Mouse (Mus musculus) liver, embryonic 16.5 days (tissue): ENCODE measurements around the gene Serpinf2. TPM values are rescaled to one million over a fixed set of nuclear protein-coding genes. Genes with fewer than 3 reads are reported as not detected.
A peak's percentile ranks its signal among the peaks of the same experiment; 100 is the strongest.

Source experiments
- ATAC-seq: fragments of 200-750 bp; cut with Nextera tagmentation; 2 replicates; pipeline ENCODE4 v1.8.0; 2017; ENCODE audit warnings: low read depth, mild to moderate bottlenecking, moderate number of reproducible peaks, moderate library complexity
- H3K27ac ChIP-seq: fragments of 300-500 bp; sonication (generic); 2 replicates; pipeline ENCODE4 v1.5.1; 2014; ENCODE audit warnings: mild to moderate bottlenecking, low read length
- H3K27me3 ChIP-seq: fragments of 300-500 bp; sonication (generic); 2 replicates; pipeline ENCODE4 v1.6.1; 2014; ENCODE audit warnings: low read depth, low read length, mixed read lengths; ENCODE audit not compliant: control insufficient read depth, insufficient read depth
- H3K36me3 ChIP-seq: fragments of 300-500 bp; sonication (generic); 2 replicates; pipeline ENCODE4 v1.6.1; 2014; ENCODE audit warnings: mild to moderate bottlenecking; ENCODE audit not compliant: control insufficient read depth, insufficient read depth
- H3K4me1 ChIP-seq: fragments of 300-500 bp; sonication (generic); 2 replicates; pipeline ENCODE4 v1.6.1; 2014; ENCODE audit warnings: low read depth, low read length, mixed read lengths; ENCODE audit not compliant: control insufficient read depth
- H3K4me2 ChIP-seq: fragments of 300-500 bp; sonication (generic); 2 replicates; pipeline ENCODE4 v1.6.1; 2014; ENCODE audit warnings: low read depth, low read length, mixed read lengths
- H3K4me3 ChIP-seq: fragments of 300-500 bp; sonication (generic); 2 replicates; pipeline ENCODE4 v1.5.1; 2014; ENCODE audit warnings: low read depth, mild to moderate bottlenecking, low read length
- H3K9ac ChIP-seq: fragments of 300-500 bp; sonication (generic); 2 replicates; pipeline ENCODE4 v1.6.1; 2014; ENCODE audit warnings: low read depth, low read length
- H3K9me3 ChIP-seq: fragments of 300-500 bp; sonication (generic); replicated peaks from 2 replicates; pipeline ENCODE4 v1.6.1; 2016; ENCODE audit warnings: low read length; ENCODE audit not compliant: control insufficient read depth
- WGBS: fragments of 180-500 bp; shearing (Covaris S2); extraction: QIAGEN DNeasy Blood & Tissue Kit; methylation state at CpG from one replicate; pipeline ENCODE4 v1.1.7; 2014; ENCODE audit not compliant: insufficient replicate concordance; 5-methylcytosine and 5-hydroxymethylcytosine counted together
- polyA plus RNA-seq: library from polyadenylated mRNA; unstranded; fragments of >200 nt; fragmentation: Nextera tagmentation; extraction: Ambion mirVana; gene quantifications from 2 replicates; pipeline ENCODE4 v1.2.1, GENCODE M21; 2015

Gene Serpinf2
- polyA plus RNA-seq, 1 experiment from 2014 or later: 817 TPM

- Histone ChIP-seq H3K4me1 (no peaks in the 10 kb centered on the region), H3K9ac (no peak overlapping the region), H3K27ac (no peak overlapping the region), H3K9me3 (no peaks in the 10 kb centered on the region), H3K4me3 (no peak overlapping the region), H3K4me2 (no peak overlapping the region), H3K27me3 (no peaks in the 10 kb centered on the region), H3K36me3 (no peaks in the 10 kb centered on the region)
- WGBS: 61% methylated on average over 13 of the region's 13 CpGs
- no peak for ATAC-seq
Measured at GRCm38 (mm10) chr11:75415994-75416393, 23.4 kb downstream of the Serpinf2 start.

GRCm38 (mm10) chr11:75415096-75415495, 24.3 kb downstream of the Serpinf2 start:
- peak; percentile 41 for ATAC-seq
- 20% methylated on average over 7 of the region's 7 CpGs for WGBS
- H3K27ac ChIP-seq: no peak overlapping the region

GRCm38 (mm10) chr11:75410591-75410990, 28.8 kb downstream of the Serpinf2 start:
- Histone ChIP-seq H3K4me3 (no peak overlapping the region), H3K4me2 (no peak overlapping the region), H3K9me3 (no peaks in the 10 kb centered on the region), H3K36me3 (no peaks in the 10 kb centered on the region), H3K27ac (no peak overlapping the region), H3K27me3 (no peaks in the 10 kb centered on the region), H3K4me1 (no peaks in the 10 kb centered on the region; the same call in 1 of the 2 replicates), H3K9ac (no peak overlapping the region)
- no peak for ATAC-seq
- WGBS: 70% methylated on average over 7 of the region's 7 CpGs

More at GRCm38 (mm10) chr11:75415096-75415495, 24.3 kb downstream of the Serpinf2 start:
- Histone ChIP-seq H3K9ac (no peak overlapping the region), H3K4me1 (no peaks in the 10 kb centered on the region; the same call in 1 of the 2 replicates), H3K4me3 (no peak overlapping the region), H3K4me2 (no peak overlapping the region), H3K27me3 (no peaks in the 10 kb centered on the region), H3K9me3 (no peaks in the 10 kb centered on the region), H3K36me3 (no peaks in the 10 kb centered on the region)

- Histone ChIP-seq H3K27me3 (no peaks in the 10 kb centered on the region), H3K27ac (no peak overlapping the region), H3K9me3 (no peaks in the 10 kb centered on the region), H3K9ac (no peak overlapping the region), H3K36me3 (no peaks in the 10 kb centered on the region), H3K4me3 (no peak overlapping the region), H3K4me1 (no peaks in the 10 kb centered on the region; the same call in 1 of the 2 replicates), H3K4me2 (no peak overlapping the region)
- no peak for ATAC-seq
- 45% methylated on average over 17 of the region's 17 CpGs for WGBS
Measured at GRCm38 (mm10) chr11:75409679-75410575, 29.5 kb downstream of the Serpinf2 start.

- no peak overlapping the region for H3K27ac ChIP-seq
- no peak overlapping the region for H3K9ac ChIP-seq
- H3K4me3 ChIP-seq: no peak overlapping the region
- no peaks in the 10 kb centered on the region; the same call in 1 of the 2 replicates for H3K4me1 ChIP-seq
- no peaks in the 10 kb centered on the region for H3K9me3 ChIP-seq
- H3K36me3 ChIP-seq: no peaks in the 10 kb centered on the region
- H3K27me3 ChIP-seq: no peaks in the 10 kb centered on the region
- WGBS: 33% methylated on average over 3 of the region's 3 CpGs
- no peak for ATAC-seq
- no peak overlapping the region for H3K4me2 ChIP-seq
Measured at GRCm38 (mm10) chr11:75406865-75407264, 32.5 kb downstream of the Serpinf2 start.

GRCm38 (mm10) chr11:75406104-75406503, 33.3 kb downstream of the Serpinf2 start:
- Histone ChIP-seq H3K27ac (no peak overlapping the region), H3K36me3 (no peaks in the 10 kb centered on the region), H3K9me3 (no peaks in the 10 kb centered on the region), H3K9ac (no peak overlapping the region), H3K4me3 (no peak overlapping the region), H3K27me3 (no peaks in the 10 kb centered on the region), H3K4me2 (no peak overlapping the region), H3K4me1 (no peaks in the 10 kb centered on the region; the same call in 1 of the 2 replicates)
- WGBS: 71% methylated on average over 4 of the region's 4 CpGs
- no peak for ATAC-seq

- H3K27me3 ChIP-seq: no peaks in the 10 kb centered on the region
- no peaks in the 10 kb centered on the region for H3K9me3 ChIP-seq
- H3K9ac ChIP-seq: no peak overlapping the region
- H3K4me2 ChIP-seq: no peak overlapping the region
- H3K4me3 ChIP-seq: no peak overlapping the region
- ATAC-seq: no peak
- H3K27ac ChIP-seq: no peak overlapping the region
- 73% methylated on average over 6 of the region's 6 CpGs for WGBS
- H3K4me1 ChIP-seq: no peaks in the 10 kb centered on the region; the same call in 1 of the 2 replicates
- no peaks in the 10 kb centered on the region for H3K36me3 ChIP-seq
Measured at GRCm38 (mm10) chr11:75404801-75405200, 34.6 kb downstream of the Serpinf2 start.

- Histone ChIP-seq H3K4me1 (no peaks in the 10 kb centered on the region; the same call in 1 of the 2 replicates), H3K27me3 (no peaks in the 10 kb centered on the region), H3K9me3 (no peaks in the 10 kb centered on the region), H3K27ac (no peak overlapping the region), H3K36me3 (no peaks in the 10 kb centered on the region), H3K4me3 (no peak overlapping the region), H3K9ac (no peak overlapping the region), H3K4me2 (no peak overlapping the region)
- ATAC-seq: no peak
- WGBS: 68% methylated on average over 6 of the region's 6 CpGs
Measured at GRCm38 (mm10) chr11:75403301-75404052, 35.9 kb downstream of the Serpinf2 start.
